Mouse (Mus musculus) bone marrow macrophage, adult 2 months (primary cell): ENCODE results near the gene Slc39a3.

Experiments used
- CTCF ChIP-seq: IDR thresholded peaks from 2 replicates; pipeline ENCODE4 v1.5.1; 2012; ENCODE audit warnings: low read depth, mild to moderate bottlenecking, low read length, moderate library complexity
- POLR2A ChIP-seq: IDR thresholded peaks from 2 replicates; pipeline ENCODE4 v1.6.1; 2012; ENCODE audit warnings: mild to moderate bottlenecking, low read depth, low read length, borderline replicate concordance

- TF ChIP-seq CTCF (no peak), POLR2A (no peak)
These were observed 51.1 kb downstream of the Slc39a3 start for GRCm38 (mm10) chr10:80985970-80986701.
